Mouse (Mus musculus): Measurements from ENCODE around the gene Zfp938. TPM values are rescaled to one million over a fixed set of nuclear protein-coding genes. Genes with fewer than 3 reads are reported as not detected.

The Zfp938 gene
- 15.0 and 15.8 TPM in 2 replicates for polyA plus RNA-seq (2016; fragmentation: Nextera tagmentation; extraction: Ambion mirVana)

- H3K36me3 ChIP-seq (replicated peaks): peaks cover 21% of the 10 kb centered on the region
- peak within 1 kb of the TSS; percentile 75 for H3K4me3 ChIP-seq (replicated peaks)
- peak within 1 kb of the TSS; percentile 78 for H3K9ac ChIP-seq
- H3K27me3 ChIP-seq: no peaks in the 10 kb centered on the region
- H3K9me3 ChIP-seq: peaks cover 30% of the 10 kb centered on the region
- peak within 1 kb of the TSS; percentile 89 for H3K27ac ChIP-seq
- WGBS: 5% methylated on average over 27 of the region's 27 CpGs
- H3K4me1 ChIP-seq: peaks cover 5% of the 10 kb centered on the region; the same call in 1 of the 2 replicates
- peak within 1 kb of the TSS; percentile 68 for H3K4me2 ChIP-seq
- peak; percentile 100 for ATAC-seq (ENCODE audit: low FRiP score)
Observed at GRCm38 (mm10) chr10:82240742-82241400, at the start of gene Zfp938. TSS of gene Zfp938 (minus strand) at chr10:82241280.

- ATAC-seq (ENCODE audit: low FRiP score): no peak
- Histone ChIP-seq H3K4me2 (no peak overlapping the region), H3K4me1 (no peaks in the 10 kb centered on the region), H3K36me3 (replicated peaks) (no peaks in the 10 kb centered on the region), H3K27ac (no peak overlapping the region), H3K4me3 (replicated peaks) (no peak overlapping the region), H3K9ac (no peak overlapping the region), H3K27me3 (no peaks in the 10 kb centered on the region), H3K9me3 (no peaks in the 10 kb centered on the region)
- 85% methylated on average over 2 of the region's 2 CpGs for WGBS
Observed at GRCm38 (mm10) chr10:82257331-82257730, 16.3 kb upstream of the Zfp938 start.

GRCm38 (mm10) chr10:82245021-82245420 lies 3.9 kb upstream of the Zfp938 start:
- peaks cover 4% of the 10 kb centered on the region; the same call in 1 of the 2 replicates for H3K4me1 ChIP-seq
- H3K4me2 ChIP-seq: no peak overlapping the region
- H3K27me3 ChIP-seq: no peaks in the 10 kb centered on the region
- ATAC-seq (ENCODE audit: low FRiP score): no peak
- H3K9me3 ChIP-seq: no peaks in the 10 kb centered on the region
- H3K36me3 ChIP-seq (replicated peaks): no peaks in the 10 kb centered on the region
- H3K4me3 ChIP-seq (replicated peaks): no peak overlapping the region
- H3K9ac ChIP-seq: no peak overlapping the region
- no peak overlapping the region for H3K27ac ChIP-seq

- H3K27ac ChIP-seq: peak overlapping the region; percentile 89; the same call in 1 of the 2 replicates
- WGBS: 75% methylated on average over 5 of the region's 5 CpGs
- H3K36me3 ChIP-seq (replicated peaks): peaks cover 15% of the 10 kb centered on the region
Observed at GRCm38 (mm10) chr10:82241401-82241788, 315 bp upstream of the Zfp938 start.

GRCm38 (mm10) chr10:82178257-82179064 lies 62.6 kb downstream of the Zfp938 start:
- WGBS: 7% methylated on average over 47 of the region's 47 CpGs
- H3K27me3 ChIP-seq: no peaks in the 10 kb centered on the region
- peak overlapping the region; percentile 65 for H3K4me2 ChIP-seq
- peak overlapping the region; percentile 73 for H3K9ac ChIP-seq
- H3K9me3 ChIP-seq: peaks cover 12% of the 10 kb centered on the region; the same call in 1 of the 2 replicates
- H3K4me1 ChIP-seq: no peaks in the 10 kb centered on the region
- H3K4me3 ChIP-seq (replicated peaks): peak overlapping the region; percentile 69
- no peaks in the 10 kb centered on the region for H3K36me3 ChIP-seq (replicated peaks)
- H3K27ac ChIP-seq: peak overlapping the region; percentile 97
- peak; percentile 100 for ATAC-seq (ENCODE audit: low FRiP score)

More at GRCm38 (mm10) chr10:82241401-82241788, 315 bp upstream of the Zfp938 start:
- peak overlapping the region; percentile 75 for H3K4me3 ChIP-seq (replicated peaks)
- peaks cover 5% of the 10 kb centered on the region; the same call in 1 of the 2 replicates for H3K4me1 ChIP-seq
- no peaks in the 10 kb centered on the region for H3K27me3 ChIP-seq
- peaks cover 25% of the 10 kb centered on the region for H3K9me3 ChIP-seq
- no peak for ATAC-seq (ENCODE audit: low FRiP score)
- H3K9ac ChIP-seq: no peak overlapping the region
- peak overlapping the region; percentile 68 for H3K4me2 ChIP-seq

Other genes with a start within 250 kb of the Zfp938 start
- 14.9 and 15.6 TPM in 2 replicates for gene Zfp873, start 193.2 kb downstream of the Zfp938 start, polyA plus RNA-seq (2016; fragmentation: Nextera tagmentation; extraction: Ambion mirVana)
- 5.5 and 5.9 TPM in 2 replicates for gene BC024063, start 157.9 kb downstream of the Zfp938 start, polyA plus RNA-seq (2016; fragmentation: Nextera tagmentation; extraction: Ambion mirVana)
- 6.2 and 6.8 TPM in 2 replicates for gene AU041133, start 113.3 kb downstream of the Zfp938 start, polyA plus RNA-seq (2016; fragmentation: Nextera tagmentation; extraction: Ambion mirVana)
- gene 4932415D10Rik, start 75.3 kb upstream of the Zfp938 start, polyA plus RNA-seq (2016; fragmentation: Nextera tagmentation; extraction: Ambion mirVana): not detected in 2 replicates
- gene Gm4924, start 113.0 kb upstream of the Zfp938 start, polyA plus RNA-seq (2016; fragmentation: Nextera tagmentation; extraction: Ambion mirVana): 9.1 and 11.8 TPM in 2 replicates